Comparison of ENCODE assay signal across 21 mouse cellular contexts in the genomic region with DNA sequence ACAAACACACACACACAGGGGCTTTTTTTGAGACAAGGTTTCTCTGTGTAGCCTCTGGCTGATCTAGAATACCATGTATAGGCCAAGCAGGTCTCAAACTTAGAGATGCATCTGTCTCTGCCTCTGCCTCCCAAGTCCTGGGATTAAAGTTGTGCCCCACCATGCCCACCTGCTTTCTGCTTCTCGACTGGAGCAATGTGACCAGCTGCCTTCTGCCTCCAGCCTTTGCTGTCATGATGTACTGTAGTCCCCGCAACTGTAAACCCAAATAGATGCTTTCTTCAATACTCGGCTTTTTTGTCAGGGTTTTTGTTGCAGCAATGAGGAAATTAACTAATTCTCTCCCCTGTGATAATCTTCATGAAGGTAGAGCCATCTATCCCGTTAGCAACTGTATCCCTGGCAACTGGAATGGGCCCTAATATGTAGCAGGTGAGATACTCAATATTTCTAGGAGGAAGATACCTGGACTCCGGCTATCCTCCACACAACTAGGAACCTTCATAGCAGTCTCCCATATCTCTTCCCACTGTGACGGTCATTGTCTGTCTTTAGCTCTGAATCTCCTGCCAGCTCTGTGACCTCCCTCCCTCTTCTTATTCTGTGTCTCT. TPM values are rescaled to one million over a fixed set of nuclear protein-coding genes. Genes with fewer than 3 reads are reported as not detected.
A peak's percentile ranks its signal among the peaks of the same experiment; 100 is the strongest.
DNase-seq lines count a peak whose midpoint lies in the region; ATAC-seq and TF ChIP-seq lines count a peak whose summit lies in the region.
"Had no signal": no experiment of that assay in that cellular context is flagged by ENCODE, and none has a peak within 500 bp of the region (broad histone marks: within the 10 kb centered on the region; RNA-seq: fewer than 3 reads in every experiment).

No protein-coding gene starts in this region.

- H3K4me1 ChIP-seq in kidney, adult 2 months (ENCODE audit: control insufficient read depth, insufficient read depth, low read length), result peaks cover 13% of the 10 kb centered on the region
- peaks cover 6% of the 10 kb centered on the region; the same call in 1 of the 2 replicates for H3K4me1 ChIP-seq in cortical plate, adult 2 months (ENCODE audit: control insufficient read depth, insufficient read depth, low read length)
- H3K4me1 ChIP-seq in stomach, postnatal 0 days (replicated peaks; ENCODE audit: control insufficient read depth, insufficient read depth), result no peaks in the 10 kb centered on the region
- H3K4me1 ChIP-seq in midbrain, embryonic 14.5 days (ENCODE audit: control insufficient read depth, insufficient read depth, low read length), result peaks cover 1% of the 10 kb centered on the region
- H3K4me1 ChIP-seq: embryonic facial prominence, embryonic 15.5 days; kidney, embryonic 15.5 days; limb, embryonic 12.5 days had no signal

- no peaks in the 10 kb centered on the region for H3K27me3 ChIP-seq in kidney, adult 2 months (replicated peaks; ENCODE audit: control insufficient read depth, insufficient read depth, low read length)
- no peaks in the 10 kb centered on the region for H3K27me3 ChIP-seq in stomach, postnatal 0 days (ENCODE audit: control insufficient read depth, insufficient read depth, low read length)
- no peaks in the 10 kb centered on the region for H3K27me3 ChIP-seq in midbrain, embryonic 14.5 days (ENCODE audit: control insufficient read depth, insufficient read depth, low read length)
- H3K27me3 ChIP-seq: Patski had no signal

- no peak overlapping the region for H3K9ac ChIP-seq in stomach, postnatal 0 days (ENCODE audit: low read length)
- no peak overlapping the region for H3K9ac ChIP-seq in midbrain, embryonic 14.5 days (replicated peaks; ENCODE audit: low read length)
- H3K9ac ChIP-seq: embryonic facial prominence, embryonic 15.5 days; forebrain, embryonic 12.5 days; hindbrain, embryonic 14.5 days; kidney, embryonic 15.5 days; limb, embryonic 12.5 days; midbrain, embryonic 12.5 days had no signal

- H3K9me3 ChIP-seq in stomach, postnatal 0 days (ENCODE audit: control insufficient read depth, low read length), result no peaks in the 10 kb centered on the region
- no peaks in the 10 kb centered on the region for H3K9me3 ChIP-seq in midbrain, embryonic 14.5 days (ENCODE audit: control insufficient read depth, low read length)
- H3K9me3 ChIP-seq: embryonic facial prominence, embryonic 10.5 days; embryonic facial prominence, embryonic 15.5 days; forebrain, embryonic 12.5 days; heart, embryonic 10.5 days; kidney, embryonic 15.5 days; limb, embryonic 12.5 days; megakaryocyte, embryonic 14.5 days; midbrain, embryonic 12.5 days had no signal

- H3K4me2 ChIP-seq in stomach, postnatal 0 days (replicated peaks; ENCODE audit: low read depth), result no peak overlapping the region
- no peak overlapping the region for H3K4me2 ChIP-seq in midbrain, embryonic 14.5 days (ENCODE audit: low read length)
- H3K4me2 ChIP-seq: embryonic facial prominence, embryonic 15.5 days; forebrain, embryonic 12.5 days; hindbrain, embryonic 14.5 days; kidney, embryonic 15.5 days; limb, embryonic 12.5 days; midbrain, embryonic 12.5 days had no signal

- peak overlapping the region; percentile 59; the same call in 1 of the 2 replicates for H3K27ac ChIP-seq in kidney, adult 2 months (ENCODE audit: insufficient read depth, low read depth, low read length)
- 0 out of 2 replicates have a peak overlapping the region, but pooled peaks have one; percentile 10 for H3K27ac ChIP-seq in cortical plate, adult 2 months (ENCODE audit: insufficient read depth, low read length)
- peak overlapping the region; percentile 56; the same call in 1 of the 2 replicates for H3K27ac ChIP-seq in stomach, postnatal 0 days (replicated peaks)
- H3K27ac ChIP-seq in midbrain, embryonic 14.5 days (replicated peaks; ENCODE audit: low read depth, low read length), result no peak overlapping the region
- H3K27ac ChIP-seq: embryonic facial prominence, embryonic 10.5 days; embryonic facial prominence, embryonic 15.5 days; forebrain, embryonic 12.5 days; heart, embryonic 10.5 days; hindbrain, embryonic 14.5 days; kidney, embryonic 15.5 days; limb, embryonic 12.5 days; midbrain, embryonic 12.5 days had no signal

- TF ChIP-seq EP300 in stomach, postnatal 0 days (optimal IDR thresholded peaks at IDR 0.05), result no peak

- ATAC-seq in cerebellum, adult (ENCODE audit: insufficient number of reproducible peaks, low FRiP score, low TSS enrichment), result no peak
- ATAC-seq in stomach, postnatal 0 days (ENCODE audit: low FRiP score, low TSS enrichment), result no peak
- ATAC-seq in midbrain, embryonic 14.5 days (ENCODE audit: low FRiP score, low TSS enrichment), result no peak

- H3K4me3 ChIP-seq in kidney, adult 2 months (ENCODE audit: insufficient read depth, low read depth, low read length), result no peak overlapping the region
- H3K4me3 ChIP-seq in cortical plate, adult 2 months (ENCODE audit: insufficient read depth, low read length), result no peak overlapping the region
- no peak overlapping the region for H3K4me3 ChIP-seq in stomach, postnatal 0 days (ENCODE audit: low read depth, low read length)
- no peak overlapping the region for H3K4me3 ChIP-seq in midbrain, embryonic 14.5 days (replicated peaks; ENCODE audit: low read depth, low read length)
- H3K4me3 ChIP-seq: embryonic facial prominence, embryonic 10.5 days; embryonic facial prominence, embryonic 15.5 days; forebrain, embryonic 12.5 days; heart, embryonic 10.5 days; kidney, embryonic 15.5 days; limb, embryonic 12.5 days; midbrain, embryonic 12.5 days had no signal

- no peak for TF ChIP-seq CTCF in kidney, adult 2 months (conservative IDR thresholded peaks at IDR 0.05; ENCODE audit: insufficient read depth, insufficient read length, low read depth, low read length)
- no peak for TF ChIP-seq CTCF in cortical plate, adult 2 months (IDR thresholded peaks at IDR 0.05; ENCODE audit: extremely low read depth, insufficient read depth, low read length)
- TF ChIP-seq CTCF in stomach, postnatal 0 days (IDR thresholded peaks at IDR 0.05; ENCODE audit: low read depth), result no peak

- no peak for TF ChIP-seq POLR2A in kidney, adult 2 months (IDR thresholded peaks at IDR 0.05; ENCODE audit: low read depth, low read length)
- no peak for TF ChIP-seq POLR2A in cortical plate, adult 2 months (IDR thresholded peaks at IDR 0.05; ENCODE audit: extremely low read depth, insufficient read depth, low read length)

- 62% methylated on average over 6 of the region's 6 CpGs for WGBS in kidney, adult 2 months
- 64% methylated on average over 6 of the region's 6 CpGs for WGBS in stomach, postnatal 0 days
- WGBS in midbrain, embryonic 14.5 days, result 70% methylated on average over 6 of the region's 6 CpGs

- DNase-seq in cerebellum, adult 8-10 months, result peak; percentile 67
- DNase-seq in kidney, adult 2 months, result no peak
- DNase-seq in kidney, postnatal 4 days, result no peak
- DNase-seq in stomach, postnatal 0 days (ENCODE audit: low spot score), result no peak
- no peak for DNase-seq in midbrain, embryonic 14.5 days
- DNase-seq: gastrocnemius, postnatal 14 days; thymus, adult 2 months; thymus, postnatal 36 days had no signal

- no peaks in the 10 kb centered on the region for H3K36me3 ChIP-seq in kidney, adult 2 months (ENCODE audit: control insufficient read depth, insufficient read depth, low read length)
- H3K36me3 ChIP-seq in stomach, postnatal 0 days (ENCODE audit: control insufficient read depth, insufficient read depth, low read length), result no peaks in the 10 kb centered on the region
- H3K36me3 ChIP-seq in midbrain, embryonic 14.5 days (ENCODE audit: control insufficient read depth, insufficient read depth, low read length), result no peaks in the 10 kb centered on the region
- H3K36me3 ChIP-seq: embryonic facial prominence, embryonic 10.5 days; embryonic facial prominence, embryonic 15.5 days; forebrain, embryonic 12.5 days; heart, embryonic 10.5 days; kidney, embryonic 15.5 days; limb, embryonic 12.5 days; midbrain, embryonic 12.5 days had no signal

RNA-seq across cellular contexts. Expression of a gene that starts 13.3 kb away (rescaled TPM):
- polyA plus RNA-seq in kidney, adult 2 months (2012; rRNA removed), result 58.7 and 74.3 TPM in 2 replicates
- 78.7 and 81.5 TPM in 2 replicates for polyA plus RNA-seq in cortical plate, adult 2 months (2012; rRNA removed)
- polyA plus RNA-seq in stomach, postnatal 0 days (2015; fragmentation: Nextera tagmentation; extraction: Ambion mirVana), result 51.8 and 56.4 TPM in 2 replicates
- 6.6 and 14.3 TPM in 2 replicates for polyA plus RNA-seq in midbrain, embryonic 14.5 days (2014; fragmentation: Nextera tagmentation; extraction: Ambion mirVana)

RNA-seq across cellular contexts. Expression of a gene that starts 15.1 kb away (rescaled TPM):
- 9.8 and 24.9 TPM in 2 replicates for polyA plus RNA-seq in kidney, adult 2 months (2012; rRNA removed)
- 901 and 956 TPM in 2 replicates for polyA plus RNA-seq in cortical plate, adult 2 months (2012; rRNA removed)
- polyA plus RNA-seq in stomach, postnatal 0 days (2015; fragmentation: Nextera tagmentation; extraction: Ambion mirVana), result 358 and 380 TPM in 2 replicates
- 6,974 and 7,359 TPM in 2 replicates for polyA plus RNA-seq in midbrain, embryonic 14.5 days (2014; fragmentation: Nextera tagmentation; extraction: Ambion mirVana)

RNA-seq across cellular contexts. Expression of a gene that starts 27.6 kb away (rescaled TPM):
- 0.07 and 0.09 TPM in 2 replicates for polyA plus RNA-seq in kidney, adult 2 months (2012; rRNA removed)
- polyA plus RNA-seq in cortical plate, adult 2 months (2012; rRNA removed), result 0.23 and 0.31 TPM in 2 replicates
- 3.5 and 3.8 TPM in 2 replicates for polyA plus RNA-seq in stomach, postnatal 0 days (2015; fragmentation: Nextera tagmentation; extraction: Ambion mirVana)
- 0.78 and 1.6 TPM in 2 replicates for polyA plus RNA-seq in midbrain, embryonic 14.5 days (2014; fragmentation: Nextera tagmentation; extraction: Ambion mirVana)
- polyA plus RNA-seq: liver, adult 2 months had no signal

RNA-seq across cellular contexts. Expression of a gene that starts 52.0 kb away (rescaled TPM):
- polyA plus RNA-seq in kidney, adult 2 months (2012; rRNA removed), result 133 and 149 TPM in 2 replicates
- 111 and 118 TPM in 2 replicates for polyA plus RNA-seq in cortical plate, adult 2 months (2012; rRNA removed)
- polyA plus RNA-seq in stomach, postnatal 0 days (2015; fragmentation: Nextera tagmentation; extraction: Ambion mirVana), result 64.7 and 70.3 TPM in 2 replicates
- polyA plus RNA-seq in midbrain, embryonic 14.5 days (2014; fragmentation: Nextera tagmentation; extraction: Ambion mirVana), result 181 and 185 TPM in 2 replicates

Comparison
In these comparisons a context has a peak if more than half of its experiments do, and no peak if none do; other contexts are left out.
1. RNA of a gene that starts 15.1 kb away (polyA plus RNA-seq): 6,974 to 7,359 TPM in midbrain, embryonic 14.5 days, 901 to 956 TPM in cortical plate, adult 2 months and 358 to 380 TPM in stomach, postnatal 0 days; 9.8 to 24.9 TPM in kidney, adult 2 months; every median in the first group is over 10 times any median in the second.